Mouse (Mus musculus): ENCODE results near the gene Camsap2. TPM values are rescaled to one million over a fixed set of nuclear protein-coding genes. Genes with fewer than 3 reads are reported as not detected.

The Camsap2 gene
- total and polyA plus RNA-seq, 3 experiments: 7.6 to 38.3 (median 10.7) TPM

- no peak overlapping the region for H3K4me3 ChIP-seq (ENCODE audit: control insufficient read depth in 1 of 2, insufficient read depth in 1 of 2, low read depth in 2 of 2, low read length in 2 of 2)
Observed at GRCm38 (mm10) chr1:136343727-136344126, 2.2 kb downstream of the Camsap2 start.

DNA sequence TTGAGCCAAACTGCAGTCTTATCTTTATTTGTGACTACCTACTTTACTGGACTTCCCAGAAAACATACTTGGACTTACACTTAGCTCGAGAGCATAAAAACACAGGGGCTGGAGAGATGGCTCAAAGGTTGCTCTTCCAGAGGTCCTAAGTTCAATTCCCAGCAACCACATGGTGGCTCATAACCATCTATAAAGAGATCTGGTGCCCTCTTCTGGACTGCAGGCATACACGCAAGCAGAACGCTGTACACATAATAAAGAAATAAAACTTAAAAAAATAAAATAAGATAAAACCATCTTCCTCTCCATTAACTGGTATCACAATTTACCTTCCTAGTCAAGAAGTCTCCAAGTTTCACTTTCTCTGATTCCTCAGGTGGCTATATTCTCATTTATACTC is 5.4 kb downstream of the Camsap2 start:
- H3K27me3 ChIP-seq (ENCODE audit: control insufficient read depth in 1 of 2, insufficient read depth in 2 of 2, low read length in 2 of 2): no peaks in the 10 kb centered on the region
- no peak for TF ChIP-seq HCFC1 (IDR thresholded peaks at IDR 0.05; ENCODE audit: low read depth, low read length)
- no peak for TF ChIP-seq USF1 (IDR thresholded peaks at IDR 0.05; ENCODE audit: low read depth, low read length)
- no peak for TF ChIP-seq GABPA (IDR thresholded peaks at IDR 0.05; ENCODE audit: low read depth, low read length)
- no peak for TF ChIP-seq TAL1 (IDR thresholded peaks at IDR 0.05; ENCODE audit: low read length)
- TF ChIP-seq MYB (IDR thresholded peaks at IDR 0.05; ENCODE audit: low read depth, low read length): no peak
- TF ChIP-seq POLR2AphosphoS5 (IDR thresholded peaks at IDR 0.05; ENCODE audit: borderline replicate concordance, low read depth, low read length): no peak
- TF ChIP-seq RAD21 (IDR thresholded peaks at IDR 0.05; ENCODE audit: low read depth, low read length): peak; percentile 62
- no peak for TF ChIP-seq MEF2A (IDR thresholded peaks at IDR 0.05; ENCODE audit: extremely low read depth, insufficient replicate concordance, low read depth, low read length, poor library complexity, severe bottlenecking)
- TF ChIP-seq MAX (IDR thresholded peaks at IDR 0.05; ENCODE audit: low read length): no peak
- no peak for TF ChIP-seq MAZ (IDR thresholded peaks at IDR 0.05; ENCODE audit: low read depth, low read length)
- TF ChIP-seq POLR2A (IDR thresholded peaks at IDR 0.05; ENCODE audit: control insufficient read depth in 1 of 2, insufficient read depth in 1 of 2, low read depth in 1 of 2, low read length in 2 of 2, poor library complexity in 1 of 2): no peak
- TF ChIP-seq MYC (IDR thresholded peaks at IDR 0.05; ENCODE audit: low read depth, low read length): peak; percentile 78; the same call in 1 of the 2 replicates
- TF ChIP-seq BHLHE40 (IDR thresholded peaks at IDR 0.05; ENCODE audit: borderline replicate concordance, low read depth, low read length): no peak
- TF ChIP-seq TCF12 (IDR thresholded peaks at IDR 0.05; ENCODE audit: low read depth, low read length): no peak
- no peak for TF ChIP-seq RCOR1 (IDR thresholded peaks at IDR 0.05; ENCODE audit: low read depth, low read length)
- no peak for TF ChIP-seq E2F4 (IDR thresholded peaks at IDR 0.05; ENCODE audit: borderline replicate concordance, low read depth, low read length)
- TF ChIP-seq SIN3A (IDR thresholded peaks at IDR 0.05; ENCODE audit: low read length): no peak
- TF ChIP-seq MXI1 (IDR thresholded peaks at IDR 0.05; ENCODE audit: low read depth, low read length): no peak
- TF ChIP-seq MAFK (IDR thresholded peaks at IDR 0.05; ENCODE audit: borderline replicate concordance, low read depth, low read length): no peak
- TF ChIP-seq POLR2AphosphoS2 (IDR thresholded peaks at IDR 0.05; ENCODE audit: low read length): no peak
- TF ChIP-seq USF2 (IDR thresholded peaks at IDR 0.05; ENCODE audit: borderline replicate concordance in 1 of 2, insufficient read depth in 1 of 2, low read depth in 1 of 2, low read length in 2 of 2): no peak
- no peak for TF ChIP-seq ZNF384 (IDR thresholded peaks at IDR 0.05; ENCODE audit: low read depth, low read length)
- TF ChIP-seq CHD1 (IDR thresholded peaks at IDR 0.05; ENCODE audit: low read depth, low read length): no peak
- no peak for TF ChIP-seq JUND (IDR thresholded peaks at IDR 0.05; ENCODE audit: low read depth, low read length)
- TF ChIP-seq NRF1 (IDR thresholded peaks at IDR 0.05; ENCODE audit: insufficient read depth, low read depth, low read length, poor library complexity, severe bottlenecking): no peak
- TF ChIP-seq ZKSCAN1 (IDR thresholded peaks at IDR 0.05; ENCODE audit: low read depth, low read length): no peak

More at GRCm38 (mm10) chr1:136343727-136344126, 2.2 kb downstream of the Camsap2 start:
- Histone ChIP-seq H3K36me3 (ENCODE audit: control insufficient read depth in 1 of 2, insufficient read depth in 2 of 2, low read length in 2 of 2) (peaks cover 1 to 11% of the 10 kb centered on the region in 2 experiments; a peak in 3 of 4 replicates), H3K27me3 (ENCODE audit: control insufficient read depth in 1 of 2, insufficient read depth in 2 of 2, low read length in 2 of 2) (no peaks in the 10 kb centered on the region), H3K27ac (ENCODE audit: control insufficient read depth, low read depth, low read length) (no peak overlapping the region), H3K4me1 (ENCODE audit: control insufficient read depth in 1 of 2, insufficient read depth in 2 of 2, low read length in 2 of 2) (peaks cover 2 to 4% of the 10 kb centered on the region in 2 experiments; a peak in 2 of 4 replicates), H3K9ac (ENCODE audit: control insufficient read depth, low read depth, low read length, poor library complexity, severe bottlenecking) (no peak overlapping the region), H3K79me2 (ENCODE audit: control insufficient read depth, insufficient read depth, low read length, poor library complexity) (peaks cover 12% of the 10 kb centered on the region), H3K9me3 (replicated peaks; ENCODE audit: insufficient read depth, low read length) (no peaks in the 10 kb centered on the region)
- no peak for DNase-seq (ENCODE audit: low read depth, low spot score)
- no peak for TF ChIP-seq MYC (IDR thresholded peaks at IDR 0.05; ENCODE audit: low read depth, low read length)
- no peak for TF ChIP-seq ZMIZ1 (IDR thresholded peaks at IDR 0.05; ENCODE audit: low read depth, low read length)
- no peak for TF ChIP-seq MAFK (IDR thresholded peaks at IDR 0.05; ENCODE audit: borderline replicate concordance, low read depth, low read length)
- TF ChIP-seq POLR2AphosphoS5 (IDR thresholded peaks at IDR 0.05; ENCODE audit: borderline replicate concordance, low read depth, low read length): no peak
- no peak for TF ChIP-seq POLR2AphosphoS2 (IDR thresholded peaks at IDR 0.05; ENCODE audit: low read length)
- no peak for TF ChIP-seq TAL1 (IDR thresholded peaks at IDR 0.05; ENCODE audit: low read length)
- no peak for TF ChIP-seq CTCF (IDR thresholded peaks at IDR 0.05 in 2 of 3, conservative IDR thresholded peaks at IDR 0.05 in 1 of 3; ENCODE audit: control insufficient read depth in 1 of 3, insufficient read depth in 1 of 3, low read depth in 2 of 3, low read length in 3 of 3, poor library complexity in 1 of 3, severe bottlenecking in 1 of 3)
- no peak for TF ChIP-seq MYB (IDR thresholded peaks at IDR 0.05; ENCODE audit: low read depth, low read length)
- TF ChIP-seq EP300 (IDR thresholded peaks at IDR 0.05; ENCODE audit: low read depth in 1 of 2, low read length in 2 of 2): no peak
- TF ChIP-seq HCFC1 (IDR thresholded peaks at IDR 0.05; ENCODE audit: low read depth, low read length): no peak
- no peak for TF ChIP-seq CHD2 (IDR thresholded peaks at IDR 0.05; ENCODE audit: low read length)
- no peak for TF ChIP-seq BHLHE40 (IDR thresholded peaks at IDR 0.05; ENCODE audit: borderline replicate concordance, low read depth, low read length)
- TF ChIP-seq ELF1 (IDR thresholded peaks at IDR 0.05; ENCODE audit: low read depth, low read length): no peak
- TF ChIP-seq ZC3H11A (IDR thresholded peaks at IDR 0.05; ENCODE audit: low read depth, low read length): no peak
- TF ChIP-seq TCF12 (IDR thresholded peaks at IDR 0.05; ENCODE audit: low read depth, low read length): no peak
- TF ChIP-seq UBTF (IDR thresholded peaks at IDR 0.05; ENCODE audit: borderline replicate concordance, insufficient read depth, low read depth, low read length): no peak

More for the DNA sequence above, 5.4 kb downstream of the Camsap2 start:
- Histone ChIP-seq H3K36me3 (ENCODE audit: control insufficient read depth in 1 of 2, insufficient read depth in 2 of 2, low read length in 2 of 2) (peaks cover 1 to 3% of the 10 kb centered on the region in 2 experiments; a peak in 3 of 4 replicates), H3K4me3 (ENCODE audit: control insufficient read depth in 1 of 2, insufficient read depth in 1 of 2, low read depth in 2 of 2, low read length in 2 of 2) (no peak overlapping the region), H3K9me3 (replicated peaks; ENCODE audit: insufficient read depth, low read length) (no peaks in the 10 kb centered on the region), H3K27ac (ENCODE audit: control insufficient read depth, low read depth, low read length) (no peak overlapping the region), H3K9ac (ENCODE audit: control insufficient read depth, low read depth, low read length, poor library complexity, severe bottlenecking) (no peak overlapping the region), H3K4me1 (ENCODE audit: control insufficient read depth in 1 of 2, insufficient read depth in 2 of 2, low read length in 2 of 2) (no peaks in the 10 kb centered on the region), H3K79me2 (ENCODE audit: control insufficient read depth, insufficient read depth, low read length, poor library complexity) (peaks cover 9% of the 10 kb centered on the region)
- DNase-seq (ENCODE audit: low read depth, low spot score): peak; percentile 46

All from MEL (cell line).